Mouse (Mus musculus) kidney, postnatal 0 days (tissue): Measurements from ENCODE around the gene Prrt1. TPM values are rescaled to one million over a fixed set of nuclear protein-coding genes. Genes with fewer than 3 reads are reported as not detected.

Experiments used
- ATAC-seq: fragments of 200-750 bp; cut with Nextera tagmentation; replicated peaks from 2 replicates; pipeline ENCODE4 v1.8.0; 2017; ENCODE audit warnings: low read depth, moderate number of reproducible peaks, moderate TSS enrichment, moderate library complexity; ENCODE audit not compliant: low FRiP score
- DNase-seq: peaks from one replicate; pipeline ENCODE4 v3.0.0-alpha.2; 2016; ENCODE audit warnings: low spot score
- H3K27ac ChIP-seq: fragments of 300-500 bp; sonication (generic); 2 replicates; pipeline ENCODE4 v1.5.1; 2014; ENCODE audit warnings: mild to moderate bottlenecking
- H3K27me3 ChIP-seq: fragments of 300-500 bp; sonication (generic); 2 replicates; pipeline ENCODE4 v1.6.1; 2014; ENCODE audit warnings: low read length, mixed read lengths; ENCODE audit not compliant: insufficient read depth
- H3K36me3 ChIP-seq: fragments of 300-500 bp; sonication (generic); 2 replicates; pipeline ENCODE4 v1.6.1; 2014; ENCODE audit warnings: low read length, mixed read lengths; ENCODE audit not compliant: insufficient read depth
- H3K4me1 ChIP-seq: fragments of 300-500 bp; sonication (generic); replicated peaks from 2 replicates; pipeline ENCODE4 v1.6.1; 2014; ENCODE audit warnings: antibody characterized with exemption, low read length, mixed read lengths; ENCODE audit not compliant: insufficient read depth
- H3K4me2 ChIP-seq: fragments of 300-500 bp; sonication (generic); 2 replicates; pipeline ENCODE4 v1.6.1; 2014; ENCODE audit warnings: mild to moderate bottlenecking, low read length, moderate library complexity, mixed read lengths
- H3K4me3 ChIP-seq: fragments of 300-500 bp; sonication (generic); replicated peaks from 2 replicates; pipeline ENCODE4 v1.5.1; 2014; ENCODE audit warnings: low read depth, low read length
- H3K9ac ChIP-seq: fragments of 300-500 bp; sonication (generic); 2 replicates; pipeline ENCODE4 v1.6.1; 2014; ENCODE audit warnings: low read depth, low read length
- H3K9me3 ChIP-seq: fragments of 300-500 bp; sonication (generic); replicated peaks from 2 replicates; pipeline ENCODE4 v1.6.1; 2016; ENCODE audit warnings: low read length, inconsistent platforms, mixed read lengths
- CTCF ChIP-seq: IDR thresholded peaks from 2 replicates; pipeline ENCODE4 v1.5.1; 2016; ENCODE audit warnings: antibody characterized with exemption, low read depth, mild to moderate bottlenecking, moderate library complexity
- WGBS: fragments of 180-500 bp; shearing (Covaris S2); extraction: QIAGEN DNeasy Blood & Tissue Kit; methylation state at CpG from one replicate; pipeline ENCODE4 v1.1.7; 2014; 5-methylcytosine and 5-hydroxymethylcytosine counted together
- polyA plus RNA-seq: library from polyadenylated mRNA; unstranded; fragments of >200 nt; fragmentation: Nextera tagmentation; extraction: Ambion mirVana; gene quantifications from 2 replicates; pipeline ENCODE4 v1.2.1, GENCODE M21; 2015

The Prrt1 gene
- polyA plus RNA-seq, 1 experiment from 2014 or later: 0.55 TPM

GRCm38 (mm10) chr17:34674524-34675204 lies 45.3 kb downstream of the Prrt1 start:
- ATAC-seq: no peak
- no peak overlapping the region for H3K27ac ChIP-seq
- H3K9me3 ChIP-seq: no peaks in the 10 kb centered on the region
- DNase-seq: no peak
- WGBS: 59% methylated on average over 11 of the region's 11 CpGs
- H3K4me3 ChIP-seq: no peak overlapping the region
- peaks cover 13% of the 10 kb centered on the region; the same call in 1 of the 2 replicates for H3K4me1 ChIP-seq
- no peaks in the 10 kb centered on the region for H3K36me3 ChIP-seq
- no peak overlapping the region for H3K9ac ChIP-seq
- H3K4me2 ChIP-seq: no peak overlapping the region
- H3K27me3 ChIP-seq: peaks cover 36% of the 10 kb centered on the region
- no peak for TF ChIP-seq CTCF

GRCm38 (mm10) chr17:34675205-34676092 lies 46.1 kb downstream of the Prrt1 start:
- TF ChIP-seq CTCF: no peak
- DNase-seq (no peak), ATAC-seq (no peak)
- H3K4me3 ChIP-seq: no peak overlapping the region
- no peaks in the 10 kb centered on the region for H3K9me3 ChIP-seq
- no peak overlapping the region for H3K9ac ChIP-seq
- H3K4me2 ChIP-seq: no peak overlapping the region
- WGBS: 62% methylated on average over 13 of the region's 13 CpGs
- peaks cover 38% of the 10 kb centered on the region for H3K27me3 ChIP-seq
- peaks cover 13% of the 10 kb centered on the region; the same call in 1 of the 2 replicates for H3K4me1 ChIP-seq
- H3K36me3 ChIP-seq: no peaks in the 10 kb centered on the region
- no peak overlapping the region for H3K27ac ChIP-seq

- DNase-seq (no peak), ATAC-seq (no peak)
- no peak overlapping the region for H3K27ac ChIP-seq
- no peaks in the 10 kb centered on the region for H3K36me3 ChIP-seq
- H3K9me3 ChIP-seq: no peaks in the 10 kb centered on the region
- H3K27me3 ChIP-seq: peaks cover 35% of the 10 kb centered on the region
- TF ChIP-seq CTCF: no peak
- H3K4me3 ChIP-seq: no peak overlapping the region
- H3K4me2 ChIP-seq: no peak overlapping the region
- WGBS: 71% methylated on average over 6 of the region's 6 CpGs
- H3K9ac ChIP-seq: no peak overlapping the region
- peaks cover 12% of the 10 kb centered on the region; the same call in 1 of the 2 replicates for H3K4me1 ChIP-seq
These were observed 46.7 kb downstream of the Prrt1 start for GRCm38 (mm10) chr17:34676093-34676460.

GRCm38 (mm10) chr17:34676671-34677070 lies 47.3 kb downstream of the Prrt1 start:
- ATAC-seq: no peak
- no peak overlapping the region for H3K4me2 ChIP-seq

GRCm38 (mm10) chr17:34680191-34680590 lies 50.9 kb downstream of the Prrt1 start:
- Histone ChIP-seq H3K27ac (no peak overlapping the region), H3K36me3 (no peaks in the 10 kb centered on the region), H3K4me2 (no peak overlapping the region), H3K27me3 (peaks cover 9% of the 10 kb centered on the region; the same call in 1 of the 2 replicates), H3K4me3 (no peak overlapping the region), H3K9me3 (no peaks in the 10 kb centered on the region), H3K4me1 (0 out of 2 replicates have a peak, but pooled peaks cover 5% of the 10 kb centered on the region), H3K9ac (no peak overlapping the region)
- ATAC-seq (no peak), DNase-seq (no peak)
- no peak for TF ChIP-seq CTCF
- WGBS: 89% methylated on average over 26 of the region's 26 CpGs

More at GRCm38 (mm10) chr17:34676671-34677070, 47.3 kb downstream of the Prrt1 start:
- Histone ChIP-seq H3K27me3 (peaks cover 31% of the 10 kb centered on the region), H3K9me3 (no peaks in the 10 kb centered on the region), H3K4me3 (no peak overlapping the region), H3K27ac (no peak overlapping the region), H3K4me1 (peaks cover 9% of the 10 kb centered on the region; the same call in 1 of the 2 replicates), H3K36me3 (no peaks in the 10 kb centered on the region), H3K9ac (no peak overlapping the region)
- 74% methylated on average over 12 of the region's 12 CpGs for WGBS
- no peak for DNase-seq
- no peak for TF ChIP-seq CTCF

GRCm38 (mm10) chr17:34680621-34681020 lies 51.3 kb downstream of the Prrt1 start:
- H3K4me1 ChIP-seq: 0 out of 2 replicates have a peak, but pooled peaks cover 5% of the 10 kb centered on the region
- no peak for ATAC-seq
- peaks cover 9% of the 10 kb centered on the region; the same call in 1 of the 2 replicates for H3K27me3 ChIP-seq
- no peak overlapping the region for H3K9ac ChIP-seq
- 83% methylated on average over 4 of the region's 4 CpGs for WGBS
- no peak overlapping the region for H3K27ac ChIP-seq
- no peak for DNase-seq
- no peaks in the 10 kb centered on the region for H3K9me3 ChIP-seq
- TF ChIP-seq CTCF: no peak
- H3K36me3 ChIP-seq: no peaks in the 10 kb centered on the region
- no peak overlapping the region for H3K4me2 ChIP-seq
- no peak overlapping the region for H3K4me3 ChIP-seq
